Mouse (Mus musculus): ENCODE results near the gene Map3k1.
A peak's percentile ranks its signal among the peaks of the same experiment; 100 is the strongest.

Gene Map3k1

DNA sequence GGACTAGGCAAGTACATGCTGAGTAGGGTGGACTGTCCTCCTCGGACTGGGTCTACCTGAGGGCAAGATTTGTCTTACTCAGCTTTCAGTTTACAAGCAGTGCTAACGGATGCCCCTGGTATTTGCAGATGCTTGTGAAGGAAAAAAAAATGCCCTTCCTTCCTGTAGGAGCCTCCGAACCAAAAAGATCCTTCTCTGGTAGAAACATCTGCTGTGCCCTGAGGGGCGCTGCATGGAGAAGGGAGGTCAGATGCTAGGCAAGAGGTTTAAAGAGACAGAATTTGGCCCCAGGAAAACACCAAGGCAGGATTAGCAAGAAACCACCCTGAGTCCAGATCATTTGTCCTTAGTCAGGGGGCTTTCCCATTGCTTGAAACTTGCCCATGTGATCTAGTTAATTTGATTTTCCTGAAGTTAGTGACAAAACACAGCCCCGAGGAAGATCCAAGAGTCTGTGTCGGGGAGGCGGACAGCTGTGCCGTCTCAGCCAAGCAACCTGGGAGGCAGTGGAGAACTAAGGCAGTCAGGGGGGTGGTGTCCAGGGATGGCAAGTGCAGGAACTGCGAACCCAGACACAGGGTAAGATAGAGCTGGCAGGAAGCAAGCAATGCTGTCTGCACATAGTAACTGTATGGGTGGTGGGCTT, 19.2 kb downstream of the Map3k1 start:
- DNase-seq: peak; percentile 33

DNA sequence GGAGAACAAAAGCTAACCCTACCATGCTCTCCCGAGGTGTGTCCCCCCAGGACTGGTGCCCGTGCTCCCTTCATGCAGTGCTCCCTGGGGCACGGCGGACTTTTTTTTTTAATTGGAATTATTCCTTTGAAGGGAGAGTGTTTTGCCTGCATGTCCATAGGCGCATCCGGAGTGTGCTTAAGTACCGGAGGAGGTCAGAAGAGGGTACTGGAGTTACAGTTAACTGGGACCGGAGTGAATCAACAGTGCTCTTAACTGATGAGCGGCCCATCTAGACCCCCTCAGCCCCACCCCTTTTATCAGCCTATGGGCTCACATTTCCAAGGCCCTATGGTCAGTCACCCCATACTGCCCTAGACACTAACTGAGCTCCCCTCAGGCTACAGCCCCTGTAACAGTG, 19.9 kb downstream of the Map3k1 start:
- DNase-seq: no peak

GRCm38 (mm10) chr13:111787857-111788619, 20.8 kb downstream of the Map3k1 start:
- DNase-seq: peak; percentile 82

GRCm38 (mm10) chr13:111786584-111786983, 22.2 kb downstream of the Map3k1 start:
- DNase-seq: peak; percentile 2

DNA sequence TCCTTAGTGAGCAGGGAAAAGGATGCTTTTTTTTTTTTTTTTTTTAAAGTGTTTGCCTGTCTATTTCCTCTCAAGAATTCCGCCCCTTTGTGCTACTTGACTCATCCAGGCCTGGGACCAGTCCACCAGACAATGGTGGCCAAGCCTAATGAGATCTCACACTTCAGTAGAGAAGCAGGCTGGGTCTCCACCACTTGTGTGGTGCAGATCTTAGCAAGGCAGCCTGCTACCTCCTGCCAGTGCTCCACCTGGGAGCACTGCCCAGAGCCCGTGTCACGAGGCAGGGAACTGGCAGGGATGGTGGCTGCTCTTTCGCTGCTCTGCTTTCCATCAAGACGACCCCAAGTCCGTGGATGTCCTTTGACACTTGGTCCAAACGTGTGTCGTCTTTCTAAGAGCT, 25.3 kb downstream of the Map3k1 start:
- DNase-seq: no peak

GRCm38 (mm10) chr13:111779471-111779870, 29.3 kb downstream of the Map3k1 start:
- no peak for DNase-seq

GRCm38 (mm10) chr13:111778606-111779005, 30.2 kb downstream of the Map3k1 start:
- DNase-seq: no peak

- no peak for DNase-seq
Observed at GRCm38 (mm10) chr13:111777865-111778264, 30.9 kb downstream of the Map3k1 start.

DNA sequence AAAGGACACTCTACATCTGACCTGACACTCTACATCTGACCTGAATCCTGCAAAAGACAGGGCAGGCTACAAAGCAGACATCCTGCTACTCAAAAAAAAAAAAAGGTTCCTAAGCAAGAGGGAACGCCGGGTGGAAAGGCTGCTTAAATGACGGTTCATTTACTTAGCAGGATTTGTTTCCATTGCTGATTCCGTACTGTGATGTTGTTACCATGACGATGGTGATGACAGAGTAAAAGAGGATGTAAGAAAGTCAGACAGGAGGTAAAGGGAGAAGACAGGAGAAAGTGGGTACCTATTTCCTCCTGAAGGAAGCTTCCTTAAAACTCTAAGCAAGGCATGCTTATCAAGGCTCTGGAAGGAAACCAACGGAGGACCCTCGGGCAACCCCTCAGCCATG, 31.6 kb downstream of the Map3k1 start:
- DNase-seq: no peak

DNA sequence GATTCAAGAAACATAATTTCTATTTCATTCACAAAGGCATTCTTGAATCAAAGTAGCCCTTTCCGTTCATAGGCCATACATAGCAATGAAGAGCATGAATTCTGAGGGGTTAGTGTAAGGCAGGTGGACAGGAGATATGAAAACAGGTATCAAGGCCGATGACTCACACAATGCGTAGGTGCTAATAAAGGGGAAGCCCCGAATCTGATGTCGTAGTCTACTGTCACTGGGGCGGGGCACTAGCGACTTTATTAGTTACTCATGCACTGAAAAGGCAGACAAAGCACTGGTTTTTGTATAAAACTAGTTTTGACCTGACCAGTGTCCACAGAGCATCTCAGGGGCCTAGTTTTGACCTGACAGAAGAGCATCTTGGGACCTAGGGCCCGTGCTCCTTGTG, 36.7 kb downstream of the Map3k1 start:
- no peak for DNase-seq

DNA sequence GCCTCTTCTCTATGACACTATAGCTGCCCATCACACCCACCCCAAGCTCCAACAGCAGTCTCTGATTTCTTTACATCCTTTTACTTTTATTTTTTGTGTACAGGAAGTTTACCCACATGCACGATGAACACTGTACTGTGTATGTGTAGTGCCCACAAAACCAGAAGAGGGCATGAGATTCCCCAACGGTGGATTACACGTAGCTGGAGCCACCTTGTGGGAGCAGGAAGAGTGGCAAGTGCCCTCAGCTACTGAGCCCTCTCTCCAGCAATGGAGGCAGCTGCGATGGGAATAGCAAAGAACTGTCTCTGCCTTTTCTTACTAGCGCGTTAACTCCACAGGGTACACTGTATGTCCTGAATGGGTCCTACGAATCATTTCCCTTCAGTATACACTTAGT, 37.6 kb downstream of the Map3k1 start:
- peak; percentile 36 for DNase-seq

DNA sequence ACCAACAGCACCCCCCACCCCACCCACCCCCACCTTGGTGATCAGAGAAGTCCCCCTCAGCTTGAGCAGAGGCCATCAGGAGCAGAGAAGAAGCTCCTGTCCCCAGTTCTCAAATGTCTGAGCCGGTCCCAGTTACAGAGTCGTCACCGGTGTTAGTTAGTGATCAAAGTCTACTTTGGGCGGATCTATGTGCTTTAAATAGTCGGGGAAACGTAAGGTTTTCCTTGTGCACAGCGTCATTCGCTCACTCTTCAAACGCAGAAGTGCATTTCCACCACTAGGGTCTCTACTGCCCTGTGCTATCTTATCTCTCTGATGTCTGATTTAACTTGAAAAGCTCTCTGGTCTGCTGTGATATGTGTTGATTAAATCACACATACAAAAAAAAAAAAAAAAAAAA, 38.0 kb downstream of the Map3k1 start:
- DNase-seq: no peak

GRCm38 (mm10) chr13:111762526-111762925, 46.3 kb downstream of the Map3k1 start:
- DNase-seq: no peak

DNA sequence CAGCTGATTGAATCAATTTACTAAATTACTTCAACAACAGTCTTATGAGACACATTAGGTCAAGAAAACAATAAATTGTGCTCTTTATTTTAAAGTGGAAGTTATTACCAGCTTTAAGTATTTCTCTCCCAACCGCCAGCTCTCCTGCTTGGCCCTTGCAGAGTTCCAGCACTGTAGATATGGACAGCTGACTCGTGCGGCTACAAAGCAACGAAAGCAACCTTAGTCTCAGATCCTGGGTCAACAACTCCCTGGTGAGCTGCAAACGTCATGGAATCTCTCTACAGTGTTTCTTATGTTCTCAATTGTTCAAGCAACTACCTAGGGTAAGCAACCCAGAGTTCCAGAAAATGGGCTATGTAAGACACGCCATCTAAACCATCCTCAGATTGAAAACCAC, 51.8 kb downstream of the Map3k1 start:
- DNase-seq: no peak

DNA sequence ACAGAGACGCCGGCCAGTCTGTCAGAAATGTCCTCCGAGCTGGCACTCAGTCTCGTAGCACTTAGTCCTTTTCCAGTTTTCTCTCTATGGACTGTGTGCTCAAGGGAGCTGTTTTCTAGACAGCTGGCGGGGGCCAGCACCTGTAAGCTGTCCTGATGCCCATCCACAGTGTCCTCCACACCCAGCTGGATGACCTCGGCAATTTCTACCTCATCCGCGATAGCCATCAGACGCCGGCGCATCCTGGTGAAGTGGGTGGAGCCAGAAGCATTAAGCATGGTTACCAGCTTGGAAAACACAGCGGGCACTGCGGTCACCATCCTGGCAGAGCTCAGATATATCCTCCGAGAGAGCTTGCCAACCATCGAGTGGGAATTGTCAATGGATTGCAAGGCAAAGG, 52.9 kb downstream of the Map3k1 start:
- DNase-seq: no peak

DNA sequence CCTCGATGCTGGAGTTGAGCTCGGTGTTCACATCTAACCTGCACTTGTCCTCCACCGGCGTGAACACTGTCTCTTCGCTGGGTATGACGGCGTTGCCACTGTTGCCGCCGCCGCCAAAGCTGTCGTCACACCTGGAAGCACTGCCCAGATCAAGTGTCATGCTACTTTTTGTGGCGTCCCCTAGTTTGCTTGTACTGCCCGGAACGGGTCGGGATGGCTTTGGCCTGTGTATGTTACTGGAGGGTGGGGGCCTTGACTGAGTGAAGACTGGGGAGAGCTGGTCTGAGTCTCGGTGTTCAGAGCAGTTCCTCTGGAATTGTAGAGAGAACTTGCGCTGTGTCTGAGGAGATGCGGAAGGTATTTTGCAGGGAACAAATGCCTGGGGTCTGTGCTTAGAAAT, 53.4 kb downstream of the Map3k1 start:
- DNase-seq: no peak

GRCm38 (mm10) chr13:111753321-111753720, 55.5 kb downstream of the Map3k1 start:
- no peak for DNase-seq

- no peak for DNase-seq
Observed at GRCm38 (mm10) chr13:111748301-111749062, 60.3 kb downstream of the Map3k1 start.

- no peak for DNase-seq
Observed at GRCm38 (mm10) chr13:111746831-111747230, 62.0 kb downstream of the Map3k1 start.

- DNase-seq: no peak
Observed at GRCm38 (mm10) chr13:111745216-111745615, 63.6 kb downstream of the Map3k1 start.

DNA sequence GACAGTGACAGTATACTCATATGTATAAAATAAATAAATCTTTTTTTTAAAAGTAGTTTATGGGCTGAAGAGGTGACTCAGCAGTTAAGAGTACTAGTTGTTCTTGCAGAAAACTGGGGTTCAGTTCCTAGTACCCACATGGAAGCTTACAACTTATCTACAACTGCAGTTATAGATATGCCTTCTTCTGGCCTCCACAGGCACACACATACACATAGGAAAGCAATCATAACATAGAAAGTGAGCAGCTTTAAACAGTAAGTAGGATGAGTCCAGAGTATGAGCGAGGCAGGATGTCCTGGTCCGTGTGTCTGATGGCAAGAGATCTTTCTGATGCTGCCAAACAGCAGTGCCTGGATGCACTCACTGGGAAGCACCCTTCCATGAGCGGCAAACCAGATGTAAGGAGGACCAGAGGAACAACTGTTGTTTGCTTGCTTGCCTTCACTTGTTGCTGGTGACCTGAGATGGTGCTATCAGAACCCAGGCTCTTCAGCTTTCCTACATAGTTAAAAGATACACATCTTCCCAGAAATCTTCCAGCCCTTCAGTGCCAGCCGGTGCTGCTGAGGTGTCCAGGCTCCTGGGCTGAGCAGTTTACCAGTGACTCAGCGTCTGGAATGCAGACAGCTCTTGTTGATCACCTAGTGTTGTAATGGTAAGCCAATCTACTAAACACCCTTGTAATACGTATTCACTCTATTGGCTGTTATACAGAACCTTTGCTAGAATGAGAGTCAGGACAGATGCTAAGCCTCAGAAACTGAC, 64.4 kb downstream of the Map3k1 start:
- no peak for DNase-seq

- no peak for DNase-seq
Observed at GRCm38 (mm10) chr13:111741991-111742615, 66.7 kb downstream of the Map3k1 start.
